Mouse (Mus musculus) embryonic fibroblast, embryonic 13.5 days (primary cell): ENCODE data around the gene Crebrf.

Experiments
- CTCF ChIP-seq: IDR thresholded peaks from 2 replicates; pipeline ENCODE4 v1.5.1; 2011; ENCODE audit warnings: mild to moderate bottlenecking, control low read depth, low read length, moderate library complexity, borderline replicate concordance; ENCODE audit not compliant: insufficient read depth
- POLR2A ChIP-seq: IDR thresholded peaks from 2 replicates; pipeline ENCODE4 v1.6.1; 2011; ENCODE audit warnings: low read depth, mild to moderate bottlenecking, control low read depth, low read length, moderate library complexity

DNA sequence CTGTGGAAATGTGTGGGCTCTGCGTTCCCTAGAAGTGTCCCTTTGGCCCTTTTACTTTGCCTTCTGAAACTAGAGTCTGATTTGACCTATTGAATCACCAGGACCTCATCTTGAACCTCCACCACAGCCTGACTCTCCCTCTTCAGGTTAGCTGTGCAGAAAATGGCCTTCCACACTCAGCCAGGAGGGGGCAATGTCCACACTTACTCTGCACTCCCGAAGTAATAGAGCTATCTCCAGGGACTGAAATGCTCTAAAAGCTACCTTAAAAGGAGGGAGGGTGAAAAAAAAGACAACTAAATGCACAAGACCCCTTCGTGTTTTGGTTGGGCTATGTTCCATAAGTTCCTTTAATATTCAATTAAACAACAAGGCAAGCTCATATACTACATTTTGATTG is 79.3 kb downstream of the Crebrf start:
- TF ChIP-seq CTCF (peak; percentile 76; the same call in 1 of the 2 replicates), POLR2A (no peak)
